Mouse (Mus musculus) bone marrow macrophage, adult 2 months (primary cell): ENCODE results near the gene Spag16. TPM values are rescaled to one million over a fixed set of nuclear protein-coding genes. Genes with fewer than 3 reads are reported as not detected.

Source experiments
- H3K27ac ChIP-seq: 2 replicates; pipeline ENCODE4 v1.5.1; 2012; ENCODE audit warnings: low read depth, low read length; ENCODE audit not compliant: insufficient read depth
- H3K4me1 ChIP-seq: 2 replicates; pipeline ENCODE4 v1.6.1; 2012; ENCODE audit warnings: low read length; ENCODE audit not compliant: control insufficient read depth, insufficient read depth
- H3K4me3 ChIP-seq: 2 replicates; pipeline ENCODE4 v1.5.1; 2012; ENCODE audit warnings: mild to moderate bottlenecking, low read length, moderate library complexity; ENCODE audit not compliant: insufficient read depth
- CTCF ChIP-seq: IDR thresholded peaks from 2 replicates; pipeline ENCODE4 v1.5.1; 2012; ENCODE audit warnings: low read depth, mild to moderate bottlenecking, low read length, moderate library complexity
- POLR2A ChIP-seq: IDR thresholded peaks from 2 replicates; pipeline ENCODE4 v1.6.1; 2012; ENCODE audit warnings: mild to moderate bottlenecking, low read depth, low read length, borderline replicate concordance
- polyA plus RNA-seq: library from polyadenylated mRNA; stranded (reverse); fragments of >200 nt; gene quantifications from 2 replicates; pipeline ENCODE4 v1.2.4, GENCODE M21; 2012; ENCODE audit not compliant: missing spikeins, insufficient read depth, insufficient read length

Gene Spag16
- polyA plus RNA-seq, 1 experiment = not detected

- TF ChIP-seq CTCF (no peak), POLR2A (no peak)
- no peak overlapping the region for H3K27ac ChIP-seq
- no peaks in the 10 kb centered on the region for H3K4me1 ChIP-seq
- H3K4me3 ChIP-seq = no peak overlapping the region
Measured at GRCm38 (mm10) chr1:70265920-70266505, 439.2 kb downstream of the Spag16 start.

DNA sequence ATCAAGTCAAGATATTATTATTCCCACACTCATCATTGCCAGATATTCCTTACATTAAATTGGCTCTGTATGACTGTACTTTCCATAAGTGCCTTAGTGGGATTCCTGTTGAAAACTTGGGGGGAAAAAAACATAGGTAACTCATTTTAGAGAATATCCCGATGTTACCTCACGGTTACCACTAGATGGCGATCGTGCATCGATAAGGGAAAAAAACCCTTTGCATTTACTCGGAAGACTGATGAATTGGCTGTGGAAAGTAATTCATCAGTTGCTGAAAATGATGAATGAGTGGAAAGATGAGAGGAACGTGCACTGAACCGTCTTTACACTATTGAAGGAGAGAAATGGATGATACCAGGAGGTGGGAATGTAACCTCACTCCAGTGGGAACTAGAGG is 443.4 kb downstream of the Spag16 start:
- TF ChIP-seq POLR2A (no peak), CTCF (no peak)
- Histone ChIP-seq H3K27ac (no peak overlapping the region), H3K4me3 (no peak overlapping the region), H3K4me1 (no peaks in the 10 kb centered on the region)

DNA sequence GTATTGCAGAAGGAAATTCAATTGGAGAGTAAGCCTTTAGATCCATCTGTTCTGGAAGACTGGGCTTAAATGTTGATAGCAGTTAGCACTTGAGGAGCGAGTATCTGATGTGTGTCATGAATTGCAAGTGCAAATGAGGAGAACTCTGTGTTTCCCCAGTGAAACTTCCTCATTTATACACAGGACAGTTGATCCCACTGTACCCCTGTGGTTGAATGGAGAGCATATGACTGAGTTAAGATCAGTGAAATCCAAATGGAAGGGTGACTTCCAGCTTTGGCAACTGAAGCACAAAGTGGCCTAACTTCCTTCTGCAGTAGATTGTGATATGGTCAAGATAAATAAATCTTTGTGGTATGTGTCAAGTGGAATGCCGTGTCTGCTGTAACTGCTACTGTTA is 446.0 kb downstream of the Spag16 start:
- Histone ChIP-seq H3K27ac (no peak overlapping the region), H3K4me1 (no peaks in the 10 kb centered on the region), H3K4me3 (no peak overlapping the region)
- no peak for TF ChIP-seq CTCF

- Histone ChIP-seq H3K4me1 (no peaks in the 10 kb centered on the region), H3K27ac (no peak overlapping the region), H3K4me3 (no peak overlapping the region)
- TF ChIP-seq CTCF (no peak), POLR2A (no peak)
Measured at GRCm38 (mm10) chr1:70279296-70279695, 452.5 kb downstream of the Spag16 start.

GRCm38 (mm10) chr1:70283388-70283787 is 456.6 kb downstream of the Spag16 start:
- no peak for TF ChIP-seq POLR2A
- no peak for TF ChIP-seq CTCF
- H3K27ac ChIP-seq = no peak overlapping the region
- no peaks in the 10 kb centered on the region for H3K4me1 ChIP-seq
- H3K4me3 ChIP-seq = no peak overlapping the region

- Histone ChIP-seq H3K27ac (no peak overlapping the region), H3K4me1 (no peaks in the 10 kb centered on the region), H3K4me3 (no peak overlapping the region)
- no peak for TF ChIP-seq CTCF
Measured at GRCm38 (mm10) chr1:70284140-70284539, 457.4 kb downstream of the Spag16 start.

GRCm38 (mm10) chr1:70316128-70316765 is 489.5 kb downstream of the Spag16 start:
- TF ChIP-seq POLR2A (no peak), CTCF (no peak)
- Histone ChIP-seq H3K27ac (no peak overlapping the region), H3K4me3 (no peak overlapping the region), H3K4me1 (no peaks in the 10 kb centered on the region)

DNA sequence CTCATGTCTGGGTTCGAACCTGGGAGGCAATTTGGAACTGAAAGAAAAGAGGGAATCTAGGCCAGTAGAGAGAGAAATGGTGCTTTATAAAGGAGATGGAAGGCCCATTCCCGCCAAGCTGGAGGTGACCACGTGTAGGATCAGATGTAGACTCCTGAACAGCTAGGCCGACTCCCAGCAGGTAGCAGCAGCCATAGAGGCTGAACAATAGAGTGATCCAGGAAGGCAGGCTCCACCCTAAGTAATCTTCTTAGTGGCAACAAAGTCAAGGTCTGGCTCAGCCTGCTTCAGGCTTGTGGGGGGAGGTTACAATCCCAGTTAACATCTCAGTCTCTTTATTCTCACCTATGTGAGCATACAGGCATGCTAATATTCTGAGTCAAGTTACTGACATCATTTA is 494.2 kb downstream of the Spag16 start:
- no peak overlapping the region for H3K4me3 ChIP-seq
- TF ChIP-seq CTCF (no peak), POLR2A (no peak)
- H3K4me1 ChIP-seq = no peaks in the 10 kb centered on the region
- no peak overlapping the region for H3K27ac ChIP-seq

DNA sequence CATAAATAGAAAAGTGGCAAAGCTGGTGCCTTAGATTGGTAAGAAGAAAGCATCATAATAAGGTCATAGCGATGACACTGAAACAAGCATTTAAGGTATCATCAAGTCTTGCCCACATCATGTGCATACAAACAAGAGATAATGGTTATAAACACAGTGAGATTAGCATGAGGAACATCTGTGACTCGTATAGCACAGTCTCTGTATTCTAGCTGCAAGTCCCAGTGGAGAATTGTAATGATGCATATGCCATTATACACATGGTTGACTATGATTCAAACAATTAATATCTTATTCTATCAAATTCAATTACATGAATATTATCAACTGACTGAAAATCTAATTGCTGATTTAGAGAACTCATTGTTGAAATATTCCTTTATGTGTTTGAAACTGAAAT is 519.4 kb downstream of the Spag16 start:
- TF ChIP-seq CTCF (no peak), POLR2A (no peak)
- no peak overlapping the region for H3K4me3 ChIP-seq
- no peak overlapping the region for H3K27ac ChIP-seq
- H3K4me1 ChIP-seq = no peaks in the 10 kb centered on the region

DNA sequence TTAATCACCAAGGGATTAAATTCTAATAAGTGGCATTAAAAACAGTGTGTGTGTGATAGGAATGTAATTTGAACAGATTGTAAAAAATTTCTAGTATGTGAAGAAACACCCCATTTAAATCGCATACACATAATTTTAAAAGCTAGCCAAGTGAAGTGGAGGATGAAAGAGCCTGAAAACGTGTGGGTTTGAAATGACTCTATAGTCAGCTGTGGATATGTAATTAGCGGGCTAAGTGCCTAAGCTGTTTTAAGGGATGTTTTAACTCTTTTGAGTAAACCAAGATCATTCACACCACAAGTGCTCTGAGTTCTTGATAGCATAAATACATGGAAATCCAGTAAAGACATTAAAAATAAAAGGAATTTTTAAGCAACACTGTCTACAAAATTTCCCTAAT is 524.6 kb downstream of the Spag16 start:
- no peak overlapping the region for H3K4me3 ChIP-seq
- TF ChIP-seq CTCF = no peak
- TF ChIP-seq POLR2A = no peak
- H3K27ac ChIP-seq = no peak overlapping the region
- no peaks in the 10 kb centered on the region for H3K4me1 ChIP-seq
